Mouse (Mus musculus) brain, embryonic 14.5 days (tissue): ENCODE data around the gene Zfp81.

Source experiments
- CTCF ChIP-seq: fragments of 200-500 bp; IDR thresholded peaks from 2 replicates; pipeline ENCODE4 v1.5.1; 2012; ENCODE audit warnings: inconsistent platforms, mild to moderate bottlenecking, moderate library complexity, borderline replicate concordance; ENCODE audit not compliant: insufficient read depth, insufficient read length; ENCODE audit errors: extremely low read depth
- POLR2A ChIP-seq: fragments of 200-500 bp; IDR thresholded peaks from 2 replicates; pipeline ENCODE4 v1.6.1; 2012; ENCODE audit warnings: mild to moderate bottlenecking, inconsistent platforms, borderline replicate concordance; ENCODE audit not compliant: poor library complexity, insufficient read depth, insufficient read length, severe bottlenecking; ENCODE audit errors: extremely low read depth

DNA sequence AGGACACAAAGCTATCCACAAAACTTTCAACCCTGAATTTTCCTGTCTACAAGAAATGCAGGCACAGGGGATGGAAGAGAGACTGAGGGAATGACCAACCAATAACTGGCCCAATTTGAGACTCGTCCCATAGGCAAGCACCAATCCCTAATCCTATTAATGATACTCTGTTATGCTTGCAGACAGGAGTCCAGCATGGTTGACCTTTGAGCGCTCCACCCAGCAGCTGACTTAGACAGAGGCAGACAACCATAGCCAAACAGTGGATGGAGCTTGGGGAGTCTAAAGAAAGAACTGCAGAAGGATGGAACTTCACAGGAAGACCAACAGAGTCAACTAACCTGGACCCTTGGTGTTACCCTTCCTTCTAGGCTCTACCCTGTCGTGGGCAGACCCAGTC, 14.1 kb upstream of the Zfp81 start:
- TF ChIP-seq POLR2A (no peak), CTCF (no peak)
